Mouse (Mus musculus) cerebellum, postnatal 4 days (tissue): Measurements from ENCODE around the gene Scg5.

ENCODE experiments used
- DNase-seq, 2 experiments: peaks; one replicate each; pipeline ENCODE4 v3.0.0; 2022; ENCODE audit warnings: low spot score in 2 of 2, mixed read lengths in 1 of 2

Scg5 gene

DNA sequence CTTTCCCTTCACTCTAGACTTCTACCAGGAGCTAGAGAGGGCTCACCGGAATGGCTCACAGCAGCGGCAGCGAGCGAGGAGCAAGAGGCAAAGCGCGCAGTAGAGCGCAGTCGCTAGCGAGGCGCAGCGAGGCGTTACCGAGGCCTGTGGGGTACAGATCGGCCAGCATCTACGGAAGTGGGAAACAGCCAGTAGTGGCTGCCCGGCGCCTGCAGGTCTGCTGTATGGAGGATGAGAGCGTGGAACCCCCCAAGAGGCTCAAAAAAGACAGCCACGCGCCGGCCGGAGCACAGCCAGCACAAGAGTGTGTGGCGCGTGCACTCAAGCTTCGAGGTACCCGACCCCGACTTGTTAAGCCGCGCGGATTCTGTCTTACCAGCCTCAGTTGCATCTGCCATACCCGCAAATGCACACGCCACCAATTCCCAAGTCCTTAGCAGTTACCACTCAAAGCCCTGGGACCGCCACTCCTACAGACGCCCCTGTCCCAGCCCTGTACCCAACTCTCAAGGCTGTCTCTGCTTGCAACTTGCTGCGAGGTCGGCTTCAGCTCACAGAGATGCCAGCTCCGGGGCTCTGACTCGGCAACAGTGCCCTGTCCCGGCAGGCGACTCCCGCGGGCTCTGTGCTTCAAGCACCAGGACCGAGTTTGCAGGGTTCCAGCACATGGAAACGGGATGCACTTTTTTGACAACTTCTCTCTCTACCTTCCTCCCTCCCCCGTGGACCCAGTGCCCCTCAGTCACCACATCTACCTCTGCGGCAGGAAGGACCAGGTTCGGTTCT lies 71.2 kb downstream of the Scg5 start:
- peak in 1 of 2 experiments; percentile 21 for DNase-seq

DNA sequence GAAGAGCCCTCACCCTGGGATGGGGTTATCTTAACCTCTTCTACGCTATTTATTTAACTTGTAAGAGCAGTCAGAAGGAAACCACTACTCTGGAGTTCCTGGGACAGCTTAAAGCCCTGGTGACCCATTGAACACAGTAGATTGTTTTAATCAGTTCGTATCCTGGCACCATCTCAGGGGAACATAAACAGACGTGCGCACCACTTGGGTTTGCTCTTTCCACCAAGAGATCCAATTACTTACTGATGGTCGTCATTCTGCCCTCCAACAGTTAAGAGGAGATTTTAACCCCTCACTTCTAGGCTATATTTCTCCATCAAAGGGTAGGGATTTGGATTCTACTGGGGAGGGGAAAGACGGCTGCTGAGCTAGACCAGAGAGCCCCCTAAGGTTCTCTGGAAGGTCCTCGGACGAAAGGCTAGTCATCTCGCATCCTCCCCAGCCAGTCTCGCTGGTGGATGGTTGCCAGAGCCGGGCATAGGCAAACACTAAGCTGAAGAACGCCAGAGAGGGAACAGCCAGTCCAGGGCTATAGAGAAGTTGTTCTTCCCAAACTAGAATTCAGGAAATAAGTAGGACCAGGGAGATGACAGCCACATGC lies 71.9 kb downstream of the Scg5 start:
- DNase-seq: no peak

DNA sequence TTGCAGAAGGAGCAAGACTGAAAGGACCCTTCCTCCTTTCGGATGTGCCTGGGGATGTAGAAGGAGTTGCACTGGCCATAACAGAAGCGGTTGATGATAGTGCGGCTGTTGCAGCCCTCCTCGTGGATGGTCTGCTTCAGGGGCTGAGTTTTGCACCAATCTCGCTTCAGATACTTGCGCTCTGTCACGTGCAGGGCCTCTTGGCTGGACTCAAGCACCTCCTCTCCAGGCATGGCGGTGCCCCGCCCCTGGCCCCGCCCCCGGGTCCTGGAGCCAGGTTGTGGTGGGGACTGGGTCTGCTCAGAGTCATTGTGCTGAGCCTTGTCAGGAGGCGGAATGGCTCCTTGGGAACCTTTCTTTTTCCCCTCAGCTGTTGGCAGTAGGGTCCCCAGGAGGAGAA lies 79.2 kb downstream of the Scg5 start:
- no peak for DNase-seq

DNA sequence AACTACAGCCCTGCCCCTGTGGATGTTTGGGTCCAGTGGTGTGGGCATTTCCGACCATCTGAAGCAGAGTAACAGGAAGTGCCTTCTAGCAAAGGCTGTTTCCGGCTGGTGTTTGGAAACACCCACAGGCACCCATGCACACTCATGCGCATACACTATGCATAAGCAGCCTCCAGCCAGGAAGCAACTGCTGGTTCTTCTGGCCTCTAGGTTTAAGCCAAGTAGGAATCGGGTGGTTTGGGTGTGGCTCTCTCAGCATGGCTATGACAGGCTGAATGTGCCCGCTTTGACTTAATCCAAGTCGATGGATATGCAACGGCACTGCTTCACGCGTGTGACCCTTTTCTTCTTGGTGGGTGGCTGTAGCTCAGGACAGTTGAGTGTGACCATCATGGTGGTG lies 79.6 kb downstream of the Scg5 start:
- DNase-seq: no peak

DNA sequence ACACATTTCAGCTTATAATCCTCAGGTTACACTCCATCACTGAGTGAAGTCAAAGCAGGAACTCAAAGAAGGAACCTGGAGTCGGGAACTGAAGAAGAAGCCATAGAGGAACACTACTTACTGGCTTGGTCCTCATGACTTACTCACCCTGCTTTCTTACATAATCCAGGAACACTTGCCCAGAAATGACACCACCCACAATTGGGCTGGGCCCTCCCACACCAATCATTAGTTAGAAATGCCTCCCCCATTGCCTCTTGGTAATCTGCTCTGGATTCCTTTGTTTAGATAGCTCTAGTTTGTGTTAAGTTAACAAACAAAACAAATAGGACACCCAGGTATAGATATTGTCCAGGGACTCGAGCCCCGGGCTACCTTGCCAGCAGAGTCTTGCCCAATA lies 100.3 kb downstream of the Scg5 start:
- no peak for DNase-seq
